Mouse (Mus musculus): ENCODE data around the gene Hrct1. TPM values are rescaled to one million over a fixed set of nuclear protein-coding genes. Genes with fewer than 3 reads are reported as not detected.

Gene Hrct1
- polyA plus RNA-seq (2012; rRNA removed), result 0.69 and 0.79 TPM in 2 replicates

DNA sequence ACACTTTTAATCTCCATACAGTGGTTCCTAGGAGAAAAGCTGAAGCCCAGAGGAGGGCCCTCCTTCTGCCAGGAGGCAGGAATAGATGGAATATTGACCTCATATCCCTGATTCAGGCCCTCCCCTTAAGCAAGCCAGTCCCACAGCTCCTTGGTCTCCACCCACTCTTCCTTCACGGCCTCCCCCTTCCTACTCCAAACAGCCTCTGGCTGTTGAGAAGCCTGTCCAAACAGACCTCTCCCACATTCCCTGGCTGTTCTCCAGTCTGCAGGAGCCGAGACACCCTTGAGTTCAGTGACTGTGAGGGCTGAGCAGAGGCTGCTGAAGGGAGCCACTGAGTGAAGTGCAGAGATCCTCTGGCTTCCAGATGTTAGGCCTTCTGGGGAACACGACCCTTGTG, at the start of gene Hrct1:
TSS of gene Hrct1 (plus strand) at position 194 of the 400 bp plus-strand sequence.
- Histone ChIP-seq H3K27me3 (ENCODE audit: control insufficient read depth, insufficient read depth, low read length) (no peaks in the 10 kb centered on the region), H3K27ac (ENCODE audit: insufficient read depth, low read length) (peak within 1 kb of the TSS; percentile 61), H3K4me3 (ENCODE audit: extremely low read depth, insufficient read depth, insufficient read length) (no peak within 1 kb of the TSS), H3K36me3 (ENCODE audit: control insufficient read depth, insufficient read depth, low read length) (no peaks in the 10 kb centered on the region), H3K4me1 (ENCODE audit: control insufficient read depth, insufficient read depth, insufficient read length) (no peaks in the 10 kb centered on the region)
- WGBS, result 68% methylated on average over 3 of the region's 3 CpGs
- no peak for DNase-seq (ENCODE audit: low read depth in 1 of 2, low spot score in 2 of 2)
- TF ChIP-seq CTCF (IDR thresholded peaks at IDR 0.05; ENCODE audit: extremely low read depth, insufficient read depth, insufficient read length, insufficient replicate concordance), result no peak
- no peak for TF ChIP-seq POLR2A (IDR thresholded peaks at IDR 0.05; ENCODE audit: low read depth, low read length)

DNA sequence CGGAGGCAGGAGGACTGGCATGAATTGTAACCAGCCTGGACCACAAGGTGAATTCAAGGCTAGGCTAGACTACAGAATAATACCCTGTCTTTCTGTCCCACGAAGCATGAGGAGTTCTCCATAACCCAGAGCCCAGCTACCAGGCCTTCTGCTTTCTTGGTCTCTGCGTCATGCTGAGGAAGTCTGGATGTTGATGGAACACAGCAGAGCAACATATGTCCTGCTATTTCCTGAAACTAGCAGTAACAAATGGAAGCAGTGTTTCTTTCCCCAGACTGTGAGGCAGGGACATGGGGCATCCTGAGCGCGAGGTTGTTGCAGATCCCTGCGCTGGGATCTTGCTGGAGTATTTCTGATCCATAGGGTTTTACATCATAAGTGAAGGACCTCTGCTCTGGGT, 48.4 kb upstream of the Hrct1 start:
- Histone ChIP-seq H3K36me3 (ENCODE audit: control insufficient read depth, insufficient read depth, low read length) (no peaks in the 10 kb centered on the region), H3K4me3 (ENCODE audit: extremely low read depth, insufficient read depth, insufficient read length) (no peak overlapping the region), H3K27ac (ENCODE audit: insufficient read depth, low read length) (no peak overlapping the region), H3K4me1 (ENCODE audit: control insufficient read depth, insufficient read depth, insufficient read length) (no peaks in the 10 kb centered on the region), H3K27me3 (ENCODE audit: control insufficient read depth, insufficient read depth, low read length) (no peaks in the 10 kb centered on the region)
- TF ChIP-seq CTCF (IDR thresholded peaks at IDR 0.05; ENCODE audit: extremely low read depth, insufficient read depth, insufficient read length, insufficient replicate concordance) (no peak), POLR2A (IDR thresholded peaks at IDR 0.05; ENCODE audit: low read depth, low read length) (no peak)
- WGBS, result 93% methylated on average over 6 of the region's 6 CpGs
- no peak for DNase-seq (ENCODE audit: low read depth in 1 of 2, low spot score in 2 of 2)

- Histone ChIP-seq H3K4me3 (ENCODE audit: extremely low read depth, insufficient read depth, insufficient read length) (no peak overlapping the region), H3K27me3 (ENCODE audit: control insufficient read depth, insufficient read depth, low read length) (no peaks in the 10 kb centered on the region), H3K27ac (ENCODE audit: insufficient read depth, low read length) (no peak overlapping the region), H3K4me1 (ENCODE audit: control insufficient read depth, insufficient read depth, insufficient read length) (no peaks in the 10 kb centered on the region), H3K36me3 (ENCODE audit: control insufficient read depth, insufficient read depth, low read length) (no peaks in the 10 kb centered on the region)
- 88% methylated on average over 7 of the region's 7 CpGs for WGBS
- no peak for TF ChIP-seq POLR2A (IDR thresholded peaks at IDR 0.05; ENCODE audit: low read depth, low read length)
- TF ChIP-seq CTCF (IDR thresholded peaks at IDR 0.05; ENCODE audit: extremely low read depth, insufficient read depth, insufficient read length, insufficient replicate concordance), result no peak
- no peak for DNase-seq (ENCODE audit: low read depth in 1 of 2, low spot score in 2 of 2)
Measured at GRCm38 (mm10) chr4:43679416-43680043, 47.5 kb upstream of the Hrct1 start.

DNA sequence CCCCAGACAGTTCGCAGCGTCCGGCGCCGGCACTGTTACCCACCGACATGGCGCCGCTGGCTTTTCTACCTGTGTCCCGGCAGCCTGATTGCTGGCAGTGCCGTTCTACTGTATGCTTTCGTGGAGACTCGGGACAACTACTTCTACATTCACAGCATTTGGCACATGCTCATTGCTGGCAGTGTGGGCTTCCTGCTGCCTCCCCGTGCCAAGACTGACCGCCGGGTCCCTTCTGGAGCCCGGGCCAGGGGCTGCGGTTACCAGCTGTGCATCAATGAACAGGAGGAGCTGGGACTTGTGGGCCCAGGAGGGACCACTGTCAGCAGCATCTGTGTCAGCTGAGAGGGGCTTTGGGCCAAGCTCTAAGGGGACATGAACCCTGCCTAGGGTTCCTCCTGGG, 37.0 kb upstream of the Hrct1 start:
- H3K4me3 ChIP-seq (ENCODE audit: extremely low read depth, insufficient read depth, insufficient read length), result no peak overlapping the region
- no peak for DNase-seq (ENCODE audit: low read depth in 1 of 2, low spot score in 2 of 2)
- TF ChIP-seq POLR2A (IDR thresholded peaks at IDR 0.05; ENCODE audit: low read depth, low read length) (no peak), CTCF (IDR thresholded peaks at IDR 0.05; ENCODE audit: extremely low read depth, insufficient read depth, insufficient read length, insufficient replicate concordance) (no peak)
- no peaks in the 10 kb centered on the region for H3K27me3 ChIP-seq (ENCODE audit: control insufficient read depth, insufficient read depth, low read length)
- no peaks in the 10 kb centered on the region for H3K4me1 ChIP-seq (ENCODE audit: control insufficient read depth, insufficient read depth, insufficient read length)
- no peak overlapping the region for H3K27ac ChIP-seq (ENCODE audit: insufficient read depth, low read length)
- no peaks in the 10 kb centered on the region for H3K36me3 ChIP-seq (ENCODE audit: control insufficient read depth, insufficient read depth, low read length)
- 95% methylated on average over 17 of the region's 17 CpGs for WGBS

- 56% methylated on average over 5 of the region's 5 CpGs for WGBS
- H3K27ac ChIP-seq (ENCODE audit: insufficient read depth, low read length), result no peak overlapping the region
- no peak for DNase-seq (ENCODE audit: low read depth in 1 of 2, low spot score in 2 of 2)
- H3K4me3 ChIP-seq (ENCODE audit: extremely low read depth, insufficient read depth, insufficient read length), result no peak overlapping the region
- TF ChIP-seq CTCF (IDR thresholded peaks at IDR 0.05; ENCODE audit: extremely low read depth, insufficient read depth, insufficient read length, insufficient replicate concordance) (no peak), POLR2A (IDR thresholded peaks at IDR 0.05; ENCODE audit: low read depth, low read length) (no peak)
- H3K4me1 ChIP-seq (ENCODE audit: control insufficient read depth, insufficient read depth, insufficient read length), result no peaks in the 10 kb centered on the region
- H3K27me3 ChIP-seq (ENCODE audit: control insufficient read depth, insufficient read depth, low read length), result no peaks in the 10 kb centered on the region
- H3K36me3 ChIP-seq (ENCODE audit: control insufficient read depth, insufficient read depth, low read length), result no peaks in the 10 kb centered on the region
Measured at GRCm38 (mm10) chr4:43691026-43691425, 36.0 kb upstream of the Hrct1 start.

DNA sequence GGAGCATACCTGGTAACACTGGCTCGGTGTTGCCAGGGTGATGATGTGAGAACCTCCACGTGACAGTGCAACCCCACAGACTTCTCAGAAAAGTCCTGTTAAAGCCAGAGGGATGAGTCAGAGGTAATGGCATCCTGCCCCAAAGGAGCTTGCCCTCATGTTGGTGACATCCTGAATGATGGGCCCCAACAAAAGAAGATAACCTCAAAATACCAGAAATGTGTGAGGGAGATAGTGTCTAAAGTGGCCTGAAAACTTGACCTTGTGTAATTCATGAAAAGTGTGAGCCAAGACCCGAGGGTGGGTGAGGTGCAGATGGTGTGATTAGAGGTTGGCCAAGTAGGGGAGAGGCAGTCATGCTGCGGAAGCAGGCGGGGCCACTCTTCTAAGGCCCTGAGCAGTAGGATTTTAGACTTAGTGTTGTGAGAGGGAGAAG, 33.2 kb upstream of the Hrct1 start:
- Histone ChIP-seq H3K4me1 (ENCODE audit: control insufficient read depth, insufficient read depth, insufficient read length) (no peaks in the 10 kb centered on the region), H3K27me3 (ENCODE audit: control insufficient read depth, insufficient read depth, low read length) (no peaks in the 10 kb centered on the region), H3K4me3 (ENCODE audit: extremely low read depth, insufficient read depth, insufficient read length) (no peak overlapping the region), H3K36me3 (ENCODE audit: control insufficient read depth, insufficient read depth, low read length) (no peaks in the 10 kb centered on the region), H3K27ac (ENCODE audit: insufficient read depth, low read length) (no peak overlapping the region)
- DNase-seq (ENCODE audit: low read depth in 1 of 2, low spot score in 2 of 2), result no peak
- WGBS, result 60% methylated on average over 5 of the region's 5 CpGs
- TF ChIP-seq CTCF (IDR thresholded peaks at IDR 0.05; ENCODE audit: extremely low read depth, insufficient read depth, insufficient read length, insufficient replicate concordance) (no peak), POLR2A (IDR thresholded peaks at IDR 0.05; ENCODE audit: low read depth, low read length) (no peak)

DNA sequence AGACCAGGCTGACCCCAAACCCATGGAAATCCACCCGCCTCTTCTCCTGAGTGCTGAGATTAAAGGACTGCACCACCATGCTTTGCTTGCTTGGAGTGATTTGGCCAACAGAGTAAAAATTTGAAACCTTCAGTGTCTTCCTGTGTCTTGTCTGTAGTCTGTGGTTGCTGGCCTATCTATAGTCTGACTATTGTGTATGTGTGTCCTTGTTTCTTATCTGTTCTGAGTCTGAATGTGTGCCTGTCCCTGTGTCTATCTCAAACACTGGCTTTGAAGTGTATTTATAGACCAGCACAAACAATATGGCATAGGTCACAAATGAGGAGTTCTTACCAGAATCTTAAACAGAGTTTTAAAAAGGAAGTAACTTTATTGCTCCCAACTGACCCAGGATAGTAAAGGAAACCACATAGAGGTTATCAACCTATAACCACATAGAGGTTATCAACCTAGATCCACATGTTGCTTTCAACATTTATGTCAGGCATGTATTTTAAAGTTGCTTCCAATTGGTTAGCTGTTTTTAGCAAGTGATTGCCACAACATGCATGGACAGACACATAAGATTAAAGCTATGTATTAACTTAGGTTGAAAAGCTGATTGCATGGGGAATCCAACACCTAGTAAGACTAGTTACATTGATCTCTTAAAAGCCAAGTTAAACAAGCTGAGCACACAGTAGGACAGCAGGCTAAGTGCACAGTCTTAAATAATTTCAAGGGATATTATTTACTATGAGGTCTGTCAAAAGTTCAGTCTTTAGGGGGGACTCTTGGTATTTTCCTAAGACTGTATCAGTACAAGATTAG, 32.3 kb upstream of the Hrct1 start:
- Histone ChIP-seq H3K27me3 (ENCODE audit: control insufficient read depth, insufficient read depth, low read length) (no peaks in the 10 kb centered on the region), H3K4me3 (ENCODE audit: extremely low read depth, insufficient read depth, insufficient read length) (no peak overlapping the region), H3K27ac (ENCODE audit: insufficient read depth, low read length) (no peak overlapping the region), H3K4me1 (ENCODE audit: control insufficient read depth, insufficient read depth, insufficient read length) (no peaks in the 10 kb centered on the region), H3K36me3 (ENCODE audit: control insufficient read depth, insufficient read depth, low read length) (no peaks in the 10 kb centered on the region)
- whole genome bisulfite sequencing, result 81% methylated on average over 1 of the region's 1 CpGs
- DNase-seq (ENCODE audit: low read depth in 1 of 2, low spot score in 2 of 2), result no peak
- TF ChIP-seq CTCF (IDR thresholded peaks at IDR 0.05; ENCODE audit: extremely low read depth, insufficient read depth, insufficient read length, insufficient replicate concordance), result no peak
- TF ChIP-seq POLR2A (IDR thresholded peaks at IDR 0.05; ENCODE audit: low read depth, low read length), result no peak

All from spleen, adult 2 months (tissue).